Mouse (Mus musculus) heart, adult 11 months (tissue): ENCODE data around the gene Elmod3.

Experiments used
- DNase-seq: peaks from one replicate; pipeline ENCODE4 v3.0.0; 2022

Gene Elmod3

GRCm38 (mm10) chr6:72532580-72532979 is 65.6 kb downstream of the Elmod3 start:
- no peak for DNase-seq

GRCm38 (mm10) chr6:72528410-72529151 is 69.6 kb downstream of the Elmod3 start:
- DNase-seq: peak; percentile 98

GRCm38 (mm10) chr6:72527070-72527469 is 71.1 kb downstream of the Elmod3 start:
- no peak for DNase-seq

GRCm38 (mm10) chr6:72524160-72524559 is 74.1 kb downstream of the Elmod3 start:
- DNase-seq: no peak

- no peak for DNase-seq
Observed at GRCm38 (mm10) chr6:72523222-72523621, 75.0 kb downstream of the Elmod3 start.

- no peak for DNase-seq
Observed at GRCm38 (mm10) chr6:72522288-72522687, 75.9 kb downstream of the Elmod3 start.

GRCm38 (mm10) chr6:72521607-72522006 is 76.6 kb downstream of the Elmod3 start, which contains the start of gene Sh2d6:
TSS of gene Sh2d6 (minus strand) at chr6:72521707.
- no peak for DNase-seq

GRCm38 (mm10) chr6:72520904-72521303 is 77.3 kb downstream of the Elmod3 start:
- DNase-seq: peak; percentile 90

GRCm38 (mm10) chr6:72519892-72520663 is 78.1 kb downstream of the Elmod3 start:
- peak; percentile 98 for DNase-seq

GRCm38 (mm10) chr6:72519303-72519702 is 78.9 kb downstream of the Elmod3 start:
- peak; percentile 88 for DNase-seq

GRCm38 (mm10) chr6:72518842-72519241 is 79.4 kb downstream of the Elmod3 start:
- DNase-seq: peak; percentile 90
